Mouse (Mus musculus) kidney, adult 11 months (tissue): Measurements from ENCODE around the gene Tenm2.
A peak's percentile ranks its signal among the peaks of the same experiment; 100 is the strongest.

Experiments
- DNase-seq: peaks from one replicate; pipeline ENCODE4 v3.0.0; 2022

Gene Tenm2

DNA sequence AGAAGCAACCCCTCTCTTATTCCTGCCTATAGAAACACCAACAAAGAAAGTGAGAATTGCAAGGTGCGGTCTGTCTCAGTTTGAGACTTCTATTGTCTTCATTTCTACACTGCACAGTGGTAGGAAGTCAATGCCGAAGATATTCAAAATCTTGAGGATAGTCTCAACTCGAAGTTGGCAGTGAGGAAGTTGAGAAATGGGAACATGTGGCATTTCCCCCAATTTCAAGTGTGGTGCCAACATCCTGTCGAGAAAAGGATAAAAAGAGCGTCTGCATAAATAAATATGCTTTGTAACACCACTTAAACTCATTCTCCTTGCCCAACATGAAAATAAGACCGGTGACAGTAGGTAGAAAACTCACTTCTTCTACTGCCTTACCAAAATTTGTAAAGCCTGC is 898.7 kb downstream of the Tenm2 start:
- DNase-seq: no peak

DNA sequence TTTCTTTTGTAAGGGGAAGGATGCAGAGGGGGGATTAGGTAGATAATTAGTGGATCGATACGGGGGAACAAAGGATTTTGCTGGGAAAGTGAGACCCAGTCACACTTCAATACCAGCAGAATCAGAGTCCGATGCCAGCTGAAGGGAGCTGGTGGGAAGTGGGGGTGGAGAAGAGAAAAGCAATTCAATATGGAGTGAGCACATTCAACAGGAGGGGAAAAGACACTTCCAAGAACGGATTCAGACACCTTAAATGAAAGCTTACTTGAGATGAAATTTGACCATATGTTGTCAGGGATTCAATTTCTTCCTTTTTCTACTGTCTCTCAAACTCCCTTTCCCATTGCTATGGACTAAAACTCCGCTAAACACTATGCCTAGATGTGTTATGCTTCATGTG is 900.6 kb downstream of the Tenm2 start:
- DNase-seq: no peak

DNA sequence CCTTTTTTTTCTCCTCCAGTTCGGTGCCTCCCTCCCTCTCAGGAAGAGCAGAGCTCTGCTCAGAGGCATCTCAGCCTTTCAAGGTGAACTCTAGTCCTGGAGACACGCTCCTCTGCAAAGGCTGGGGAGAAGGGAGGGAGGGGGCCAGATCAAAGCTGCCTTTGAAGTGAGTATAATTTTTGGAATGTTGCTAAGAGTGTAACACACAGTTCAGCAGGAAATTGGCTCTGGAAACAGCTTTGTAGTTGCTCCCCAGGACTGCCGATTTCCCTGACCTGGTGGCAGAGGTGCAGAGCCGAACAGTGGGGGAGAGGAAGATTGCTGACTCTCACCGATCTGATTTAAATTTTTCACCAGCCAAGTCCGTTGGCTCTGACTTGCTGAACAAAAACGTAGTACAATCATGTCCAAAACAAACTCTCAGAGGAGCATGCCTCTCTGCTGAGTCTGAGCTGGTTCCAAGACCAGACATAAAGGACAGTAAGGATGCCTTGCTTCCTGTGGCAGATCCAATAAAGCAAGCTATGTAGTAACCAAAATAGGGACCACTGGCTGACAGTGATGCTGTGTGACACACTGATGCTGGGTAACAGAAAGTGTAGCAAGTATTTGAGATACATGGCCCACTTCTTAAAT is 901.5 kb downstream of the Tenm2 start:
- no peak for DNase-seq

DNA sequence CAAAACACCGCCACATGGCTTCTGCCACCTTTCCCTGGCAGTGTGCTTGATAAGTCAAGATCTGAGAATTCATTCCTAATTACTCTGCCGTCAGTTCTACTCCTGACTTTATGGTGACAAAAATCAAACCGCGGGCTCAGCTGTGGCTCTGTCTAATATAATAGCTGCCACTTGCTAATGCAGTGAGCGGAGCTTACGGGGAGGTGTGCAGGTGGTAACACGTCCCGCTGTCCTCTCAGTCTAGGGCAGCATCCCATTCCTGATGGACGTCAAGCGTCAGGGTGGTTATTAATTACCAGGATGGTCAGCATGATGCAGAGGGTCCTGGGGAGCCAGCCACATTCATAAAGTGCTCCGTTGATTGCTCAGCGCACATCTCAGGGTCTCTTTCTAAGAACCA is 903.5 kb downstream of the Tenm2 start:
- DNase-seq: no peak

DNA sequence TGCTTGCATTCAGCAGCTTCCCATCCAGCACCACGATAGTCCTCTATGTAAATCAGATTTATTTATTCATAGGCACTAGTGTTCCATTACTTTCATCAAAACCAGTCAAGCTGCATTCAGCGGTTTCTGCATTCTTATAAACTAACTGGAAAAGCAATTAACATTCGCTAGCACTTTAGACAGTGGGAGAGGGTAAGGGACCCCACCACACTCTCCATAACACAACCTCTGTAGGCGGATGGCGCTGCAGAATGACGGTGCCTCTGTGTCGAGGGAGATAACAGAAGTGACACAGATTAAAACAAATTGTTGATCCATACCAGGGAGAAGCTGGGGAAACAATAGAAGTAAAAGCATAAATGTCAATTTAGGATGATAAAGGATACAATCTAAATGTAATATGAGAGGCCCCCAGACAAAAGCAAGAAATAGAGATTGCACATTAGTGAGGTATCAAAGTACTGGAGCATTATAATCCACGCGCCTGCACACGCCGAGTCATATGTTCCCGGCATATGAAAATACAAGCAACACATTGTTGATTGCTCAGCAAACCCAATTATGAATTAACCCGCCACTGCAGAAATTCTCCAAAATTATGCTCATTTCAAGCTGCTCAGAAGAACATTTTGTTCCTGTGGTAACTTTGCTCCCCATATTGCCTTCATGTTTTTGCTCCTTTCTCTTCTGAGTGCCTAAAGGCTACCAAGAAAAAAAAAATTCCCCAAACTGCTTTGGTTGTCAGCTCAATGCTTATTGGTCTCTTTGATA is 904.2 kb downstream of the Tenm2 start:
- no peak for DNase-seq

DNA sequence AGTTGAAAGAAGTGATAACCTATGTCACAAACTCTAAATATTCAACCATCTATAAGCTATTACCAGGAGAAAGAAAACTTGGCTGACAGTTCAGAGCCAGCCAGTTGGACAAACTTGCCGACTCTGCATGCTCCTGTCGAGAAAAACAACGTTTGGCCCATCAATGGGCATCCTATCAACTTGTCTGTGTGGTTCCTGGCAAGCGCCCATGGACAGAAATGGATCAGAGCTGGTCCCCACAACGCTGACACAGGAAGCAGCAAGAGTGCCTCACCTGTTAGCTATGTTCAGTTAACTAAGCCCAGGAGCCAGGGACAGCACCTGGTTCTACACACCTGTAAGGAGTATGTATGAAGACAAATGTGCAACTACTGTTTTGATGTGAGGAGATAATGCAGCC is 908.5 kb downstream of the Tenm2 start:
- no peak for DNase-seq

DNA sequence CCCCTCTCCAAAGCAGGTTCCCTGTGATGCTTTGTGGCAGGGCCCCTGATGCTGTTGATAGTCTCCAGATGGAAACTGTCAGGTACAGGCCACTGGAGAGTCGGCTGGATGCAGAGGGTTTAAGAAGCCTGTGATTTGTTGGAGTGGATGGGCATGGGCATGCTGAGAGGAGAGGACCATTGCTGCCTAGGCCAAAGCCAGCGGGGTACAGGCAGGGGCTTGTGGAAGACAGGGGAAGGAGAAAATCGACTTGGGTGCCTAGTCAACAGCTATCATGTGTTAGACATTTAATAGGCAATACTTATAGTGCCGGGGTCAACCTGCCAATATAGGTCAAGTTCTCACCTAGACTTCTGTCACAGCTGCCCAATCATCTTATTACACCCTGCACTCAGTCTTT is 926.4 kb downstream of the Tenm2 start:
- DNase-seq: no peak

DNA sequence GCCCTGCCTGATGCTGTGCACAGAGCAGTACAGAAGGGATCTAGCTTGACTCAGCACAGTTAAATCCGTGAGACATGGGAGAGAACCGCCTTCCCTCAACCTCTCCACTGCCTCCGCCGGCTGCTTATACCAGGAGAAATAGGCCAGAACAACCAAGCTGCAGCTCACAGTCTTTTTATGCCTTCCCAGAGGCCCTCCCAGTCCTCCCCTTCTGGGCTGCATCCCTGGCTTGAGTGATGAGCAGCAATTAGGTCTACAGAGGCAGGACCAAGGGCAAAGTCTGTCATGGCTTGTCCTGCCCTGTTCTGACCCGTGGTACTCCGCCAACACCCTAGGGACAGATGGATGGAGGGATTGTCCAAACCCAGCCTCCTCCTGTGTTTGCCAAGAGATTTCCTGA is 928.5 kb downstream of the Tenm2 start:
- no peak for DNase-seq

DNA sequence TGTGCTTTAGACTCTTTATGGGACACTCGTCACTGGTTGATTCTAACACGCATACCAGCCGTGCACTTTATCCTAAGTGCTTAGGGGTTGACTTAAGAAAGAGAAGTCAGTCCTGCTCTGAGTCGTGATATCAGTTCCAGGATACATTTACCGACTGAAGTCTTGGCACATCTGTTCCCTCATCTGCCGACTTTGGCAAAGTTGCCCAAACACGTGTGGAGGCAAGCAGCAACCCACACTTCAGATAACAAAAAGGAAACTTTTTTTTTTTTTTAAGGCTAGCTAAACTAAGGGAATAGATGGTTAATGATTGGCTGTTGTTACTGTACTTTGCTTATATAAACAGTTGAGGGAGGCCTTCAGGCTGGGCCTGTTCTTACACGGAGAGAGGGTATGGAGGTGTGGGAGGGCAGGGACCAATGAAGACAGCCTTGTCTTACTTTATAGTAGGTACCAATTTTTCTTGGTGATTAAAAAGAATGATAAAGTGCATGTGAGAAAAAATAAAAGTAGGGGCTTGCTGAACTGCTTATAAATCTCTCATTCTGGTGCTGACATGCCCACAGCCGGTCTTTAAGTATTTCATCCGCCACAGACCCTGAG is 930.3 kb downstream of the Tenm2 start:
- no peak for DNase-seq

DNA sequence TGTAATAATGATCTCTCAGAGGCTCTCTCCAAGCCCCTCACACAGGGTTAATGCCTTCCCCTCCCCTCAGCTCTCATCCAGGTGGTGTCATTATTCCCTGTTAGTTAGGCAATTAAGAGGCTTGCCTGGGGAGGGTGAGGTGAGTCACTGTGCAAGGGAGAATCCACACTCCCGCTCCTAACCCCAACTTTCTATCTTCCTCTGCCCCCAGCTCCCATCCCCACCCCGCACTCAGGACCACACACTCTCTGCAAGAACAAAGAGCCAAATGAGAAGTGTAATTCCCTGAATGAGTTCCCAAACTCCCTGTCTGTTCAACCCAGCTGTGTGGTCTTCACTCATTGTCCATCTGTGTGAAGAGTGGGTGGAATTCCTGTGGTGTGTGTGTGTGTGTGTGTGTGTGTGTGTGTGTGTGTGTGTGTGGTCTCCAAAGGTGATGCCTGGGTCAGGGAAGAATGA is 932.8 kb downstream of the Tenm2 start:
- DNase-seq: no peak

DNA sequence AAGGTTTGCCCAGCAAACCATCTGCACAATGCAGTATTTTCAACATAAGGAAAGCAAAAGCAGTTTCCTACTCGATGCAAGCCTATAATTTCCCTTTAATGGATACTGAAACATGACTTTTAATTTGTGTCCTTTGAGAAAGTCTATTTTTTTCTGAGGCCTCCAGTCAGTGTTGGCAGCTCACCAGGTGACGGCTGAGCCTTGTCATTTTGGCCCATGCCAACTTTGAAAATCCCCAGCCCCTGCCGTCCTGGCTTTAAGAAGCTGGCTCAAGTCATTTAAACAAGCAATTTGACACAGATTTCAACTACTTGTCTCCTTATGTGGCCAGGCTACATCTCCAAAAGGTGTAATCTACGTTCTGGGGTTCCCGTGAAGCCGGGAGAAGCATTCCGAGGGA is 933.7 kb downstream of the Tenm2 start:
- no peak for DNase-seq

DNA sequence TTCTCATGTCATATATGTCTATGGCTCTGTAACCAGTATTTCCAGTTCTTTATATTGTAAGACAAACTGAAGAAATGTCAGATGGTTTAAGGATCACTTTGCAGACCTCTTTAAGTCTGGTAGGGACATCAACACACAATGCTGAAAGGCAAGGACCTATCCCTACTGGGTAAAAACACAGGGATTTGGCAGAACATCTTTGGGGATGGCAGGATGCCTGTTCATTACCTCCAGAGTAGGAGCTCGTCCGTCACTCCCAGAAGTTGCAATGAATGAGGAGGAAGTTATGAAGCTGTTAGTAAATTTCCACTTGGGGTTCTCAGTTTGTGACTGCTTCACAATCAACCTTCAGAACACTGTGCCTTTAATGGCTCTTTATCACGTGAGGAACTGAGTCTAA is 939.2 kb downstream of the Tenm2 start:
- no peak for DNase-seq

DNA sequence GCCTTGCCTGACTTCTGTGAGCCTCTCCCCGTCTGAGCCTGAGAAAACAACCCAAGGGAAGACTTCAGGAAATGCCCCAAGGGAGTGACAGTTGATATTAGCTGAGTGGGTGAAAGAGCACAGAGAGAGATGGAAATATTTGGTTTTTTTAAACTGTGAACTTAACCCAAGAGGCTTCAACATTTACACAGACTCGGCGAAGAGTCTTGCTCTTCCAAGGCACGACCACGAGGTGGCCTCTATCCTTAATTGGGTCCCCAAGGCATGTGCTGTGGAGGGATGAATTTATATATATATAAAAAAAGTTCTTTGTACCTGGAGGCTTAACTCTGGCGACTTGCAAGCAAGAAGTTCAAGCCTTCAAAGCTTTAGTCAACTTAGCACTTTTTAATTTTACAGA is 943.6 kb downstream of the Tenm2 start:
- DNase-seq: no peak

DNA sequence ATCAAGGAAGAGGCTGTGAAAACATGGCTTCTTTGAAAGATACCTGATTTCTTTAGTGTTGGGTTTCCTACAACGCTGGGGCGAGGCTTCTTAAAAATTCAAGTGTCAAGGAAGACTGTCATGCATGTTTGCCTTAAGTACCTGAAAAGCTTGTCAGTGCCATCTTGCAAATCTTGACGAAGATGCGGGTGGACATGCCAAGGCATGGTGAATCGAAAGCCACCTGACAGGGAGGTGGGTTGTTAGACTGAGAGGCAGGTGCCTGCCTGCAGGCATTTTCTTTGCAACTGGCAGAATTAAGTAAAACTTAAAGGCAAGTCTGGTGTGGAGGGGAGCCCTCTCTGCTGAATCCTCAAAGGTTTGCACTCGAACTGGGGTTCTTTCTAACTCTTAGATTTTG is 949.5 kb downstream of the Tenm2 start:
- DNase-seq: no peak

DNA sequence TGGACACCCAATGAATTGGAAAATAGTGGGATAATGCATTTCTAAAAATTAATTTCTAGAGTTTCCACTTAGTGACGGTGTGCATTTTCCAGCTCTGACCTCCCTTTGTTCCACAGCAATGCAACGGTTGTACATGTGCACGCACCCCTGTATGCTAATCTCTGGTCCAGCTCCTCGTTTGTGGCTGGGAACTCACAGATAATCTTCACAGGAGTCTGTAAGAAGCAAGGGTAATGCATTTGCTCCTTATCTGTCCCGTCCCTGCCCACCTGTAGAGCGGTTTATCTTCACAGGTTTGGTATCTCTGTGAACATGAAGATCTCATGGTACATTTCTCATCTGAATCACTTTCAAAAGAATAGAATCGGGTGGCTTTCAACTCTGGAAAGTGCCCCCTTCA is 955.2 kb downstream of the Tenm2 start:
- no peak for DNase-seq

DNA sequence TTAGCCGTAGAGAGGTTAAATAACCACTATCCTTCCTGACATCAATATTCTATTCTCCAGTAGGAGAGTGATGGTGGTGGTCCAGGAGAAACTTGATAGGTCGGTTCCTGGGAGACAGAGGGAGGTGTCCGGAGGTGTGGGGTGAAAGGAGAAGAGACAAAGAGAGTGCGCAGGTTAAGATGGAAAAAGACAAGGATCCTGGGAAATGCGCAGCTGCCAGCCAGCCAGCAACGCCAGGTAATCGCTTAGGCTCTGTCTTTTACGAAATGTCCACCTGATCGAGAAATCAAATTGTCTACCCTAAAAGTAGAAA is 957.9 kb downstream of the Tenm2 start:
- no peak for DNase-seq

DNA sequence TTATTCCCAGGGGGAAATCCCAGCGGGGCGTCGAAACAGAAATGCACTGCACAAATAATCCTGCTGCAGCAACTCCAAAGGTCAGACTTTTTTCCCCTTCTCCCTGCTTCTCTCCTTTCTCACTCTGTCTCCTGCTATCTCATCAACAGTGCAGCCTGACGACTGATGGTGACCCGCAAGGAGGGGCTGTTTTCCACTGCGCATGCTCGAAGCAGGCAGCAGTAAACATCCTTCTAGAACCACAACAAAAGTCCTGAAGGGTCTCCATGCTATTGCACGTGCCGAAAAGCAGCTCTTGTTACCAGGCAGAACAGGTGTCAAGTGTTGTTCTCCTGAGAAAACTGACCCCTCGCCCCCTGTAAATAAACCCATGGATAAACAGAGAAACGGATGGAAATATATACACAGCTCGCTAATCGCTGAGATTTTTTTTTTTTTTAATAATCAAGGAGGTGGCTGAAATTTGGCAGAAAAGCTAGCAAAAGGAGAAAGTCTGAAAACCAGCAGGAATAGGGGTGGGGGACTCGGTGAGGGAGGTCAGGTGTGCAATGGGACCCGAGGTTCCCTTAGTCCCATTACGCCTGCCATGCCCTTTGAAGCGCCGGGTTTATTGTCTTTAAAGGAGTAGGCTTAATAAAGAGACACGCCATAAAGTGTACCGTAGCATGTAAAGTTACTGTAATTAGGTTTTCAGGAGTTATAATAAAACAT is 958.4 kb downstream of the Tenm2 start:
- no peak for DNase-seq

DNA sequence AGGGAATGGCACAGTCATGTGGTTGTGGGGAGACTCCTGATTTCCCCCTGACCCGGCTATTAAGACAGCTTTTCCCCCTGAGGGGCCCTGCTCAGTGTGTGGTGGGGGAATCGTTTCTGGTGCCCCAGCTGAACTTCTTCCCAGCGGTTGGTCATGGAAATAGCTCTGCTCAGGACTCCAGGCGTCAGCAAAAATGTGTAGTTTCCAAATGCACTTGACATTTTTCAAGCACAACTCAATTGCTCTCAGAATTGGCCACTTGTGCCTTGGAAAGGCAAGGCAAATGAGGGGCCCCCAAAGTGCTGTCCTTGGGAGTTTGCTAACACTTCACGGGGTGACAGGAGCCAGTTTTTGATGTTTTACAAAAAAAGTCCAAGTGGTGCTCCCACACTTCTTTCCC is 959.7 kb downstream of the Tenm2 start:
- DNase-seq: no peak

DNA sequence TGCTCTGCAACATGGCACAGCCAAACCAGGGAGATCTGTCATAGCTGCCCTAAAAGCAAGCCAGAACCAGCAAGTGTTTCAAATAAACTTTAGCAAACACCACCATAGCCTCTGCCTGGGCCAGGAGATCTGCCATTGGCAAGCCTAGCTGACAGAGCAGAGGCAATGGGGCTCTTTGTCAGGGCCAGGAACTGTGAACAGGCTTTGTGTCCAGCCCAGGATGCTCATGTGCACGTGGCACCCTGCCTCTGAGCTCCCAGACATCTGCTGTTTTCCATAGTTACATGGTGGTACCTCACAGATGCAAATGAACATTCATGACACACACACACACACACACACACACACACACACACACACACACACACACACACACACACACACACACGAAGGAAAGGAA is 963.6 kb downstream of the Tenm2 start:
- DNase-seq: no peak

DNA sequence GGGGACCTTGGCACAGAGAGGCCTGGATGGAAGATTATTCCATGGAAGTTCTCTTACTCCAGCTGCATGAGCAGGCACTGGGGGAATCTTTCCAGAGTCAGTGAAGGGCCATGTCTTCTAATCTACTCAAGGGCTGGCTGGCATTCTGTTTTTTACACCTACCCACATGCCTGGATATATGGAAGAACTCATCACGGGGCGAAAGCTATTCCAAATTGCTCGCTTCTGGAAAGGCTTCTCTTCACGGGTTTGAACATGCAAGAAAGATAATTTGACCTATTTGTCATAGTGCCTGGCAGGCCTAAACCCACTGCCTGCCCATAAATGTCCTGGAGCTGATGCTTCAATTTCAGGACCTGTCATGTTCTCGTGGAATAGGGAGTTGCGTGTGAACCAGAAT is 965.8 kb downstream of the Tenm2 start:
- no peak for DNase-seq

DNA sequence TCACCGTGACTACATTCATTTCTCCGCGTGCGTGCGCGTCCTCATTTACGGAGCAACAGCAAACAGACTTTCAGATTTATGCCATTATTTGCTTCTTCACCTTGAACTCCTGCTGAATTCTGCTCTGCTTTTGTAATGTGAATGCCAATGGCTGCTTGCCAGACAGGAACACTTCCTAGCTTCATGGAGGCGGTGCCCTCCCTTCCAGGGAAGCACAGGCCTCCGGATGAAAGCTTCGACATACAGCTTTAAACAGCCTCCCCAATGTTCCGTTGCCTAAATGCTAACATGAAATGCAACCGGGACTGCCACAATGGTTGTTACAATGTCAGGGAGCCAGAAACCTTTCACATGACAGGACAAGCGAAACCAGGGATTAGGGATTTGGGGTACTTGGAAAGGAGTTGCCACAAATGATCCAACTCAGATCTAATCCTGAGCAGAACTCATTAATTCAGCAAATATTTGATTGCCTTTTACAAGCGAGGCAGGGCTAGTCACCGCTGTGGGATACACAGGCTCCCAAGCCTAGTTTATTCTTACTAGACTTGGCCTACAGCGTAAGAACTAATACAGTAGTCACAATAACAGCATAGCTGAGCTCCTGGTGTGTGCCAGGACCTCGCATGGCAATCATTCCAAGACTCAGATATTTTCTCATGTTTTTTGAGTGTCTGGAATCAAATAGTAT is 970.8 kb downstream of the Tenm2 start:
- peak; percentile 31 for DNase-seq

DNA sequence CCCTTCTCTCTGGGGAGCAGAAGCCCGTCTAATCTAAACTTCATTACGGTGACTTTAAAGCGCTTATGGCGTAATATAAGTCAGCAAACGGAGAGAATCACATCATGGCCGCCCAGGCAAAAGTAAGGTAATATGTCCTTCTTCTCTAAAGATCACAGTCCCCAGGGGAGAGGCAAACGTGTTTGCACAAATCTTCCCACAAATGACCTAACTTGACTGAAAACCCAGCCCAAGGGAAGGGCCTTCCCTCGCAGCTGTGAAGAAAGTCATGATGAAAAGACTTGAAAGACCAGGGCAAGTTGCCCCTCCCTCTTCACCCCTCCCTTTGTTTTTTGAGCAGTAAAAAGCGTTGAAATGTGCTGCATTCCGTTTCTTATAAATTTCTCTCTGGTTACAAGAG is 971.9 kb downstream of the Tenm2 start:
- DNase-seq: no peak

DNA sequence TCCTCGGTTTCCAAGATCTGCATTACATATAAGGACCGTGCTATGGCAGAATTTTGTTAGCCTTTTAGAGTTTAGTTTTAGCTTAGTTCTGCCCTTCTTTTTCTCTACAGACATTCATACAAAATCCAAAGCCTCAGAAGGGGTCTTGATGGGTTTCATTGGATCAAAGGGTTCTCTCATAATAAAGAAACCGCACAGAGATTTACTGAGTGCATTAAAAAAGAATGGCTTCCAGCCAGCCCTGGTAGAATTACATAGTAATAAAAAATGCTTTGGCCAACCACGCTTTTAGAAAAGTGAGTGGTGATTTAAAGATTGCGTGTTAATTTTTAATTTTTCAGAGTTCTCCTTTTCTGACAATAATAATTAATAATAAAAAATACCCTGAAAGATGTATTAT is 978.6 kb downstream of the Tenm2 start:
- DNase-seq: no peak
